Mouse (Mus musculus): ENCODE data around the gene Atp1a4.
A peak's percentile ranks its signal among the peaks of the same experiment; 100 is the strongest.
"Not testable (repeated sequence)": the region's sequence is repeated elsewhere in the genome, so short reads cannot be mapped to it uniquely, and the experiment has no call there.

Atp1a4 gene

DNA sequence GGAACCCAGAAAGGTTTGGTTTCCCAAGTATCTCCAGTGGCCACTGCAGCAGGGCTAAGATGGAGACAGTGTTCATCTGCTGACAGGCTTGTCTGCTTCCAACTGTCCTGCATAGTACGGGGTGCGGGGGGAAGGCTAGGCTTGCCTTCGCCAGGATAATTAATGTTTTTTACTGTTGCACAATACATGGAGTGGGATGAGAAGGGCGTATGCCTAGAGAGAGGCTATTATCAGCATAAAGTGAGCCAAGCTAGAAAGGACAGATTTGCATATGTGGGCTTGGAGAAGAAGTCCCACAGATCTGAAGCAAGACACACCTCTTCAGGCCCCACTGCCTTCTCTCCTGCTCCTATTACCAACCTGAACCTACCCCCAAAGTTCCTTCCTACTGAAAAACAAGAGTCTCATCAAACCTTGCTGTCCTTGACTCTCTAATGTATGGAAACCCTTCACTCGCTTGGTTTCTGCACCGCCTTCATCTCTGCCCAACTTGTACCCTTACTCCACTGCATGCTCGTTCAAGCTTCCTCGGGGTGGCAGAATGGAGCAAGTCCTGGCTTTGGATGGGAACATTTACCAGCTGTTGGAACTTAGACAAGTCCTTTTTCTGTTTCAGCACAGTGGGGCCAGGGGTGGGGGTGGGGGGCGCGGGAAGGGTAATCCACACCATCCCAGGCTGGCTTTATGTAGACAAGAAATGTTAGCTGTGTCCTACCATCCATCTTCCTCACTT, 23.5 kb upstream of the Atp1a4 start:
- no peak for DNase-seq (ENCODE audit: low spot score in 2 of 2)

DNA sequence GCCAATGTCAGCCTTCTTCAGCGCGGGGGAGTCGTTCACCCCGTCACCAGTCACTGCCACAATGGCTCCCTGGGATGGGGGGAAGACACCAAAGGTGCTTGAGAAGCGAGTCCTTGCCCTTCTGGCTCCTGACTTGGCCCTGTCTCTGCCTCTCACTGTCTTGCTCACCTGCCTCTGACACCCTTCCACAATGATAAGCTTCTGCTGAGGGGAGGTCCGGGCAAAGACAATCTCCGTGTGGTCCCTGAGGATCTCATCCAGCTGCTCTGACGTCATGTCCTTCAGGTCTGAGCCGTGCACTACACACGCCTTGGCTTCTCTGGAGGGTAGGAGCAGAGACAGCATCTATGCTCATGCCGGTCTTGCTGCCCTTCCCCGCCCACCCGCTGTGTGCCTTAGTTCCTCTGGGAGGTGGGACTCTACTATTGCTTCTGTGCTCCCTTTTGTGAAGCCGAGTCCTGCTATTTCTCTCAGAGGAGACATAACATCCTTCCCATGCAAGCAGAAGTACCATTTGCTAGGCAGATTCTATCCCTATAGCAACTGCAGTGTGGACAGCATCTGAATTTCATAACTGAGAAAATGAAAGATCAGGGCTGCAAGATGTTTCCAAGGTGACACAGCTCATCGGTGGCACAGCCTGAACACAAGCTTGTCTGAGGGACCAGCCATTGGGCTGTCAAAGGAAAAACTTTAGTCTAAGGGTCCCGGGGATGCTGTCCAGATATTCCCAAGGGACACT, 21.7 kb upstream of the Atp1a4 start:
- no peak for DNase-seq (ENCODE audit: low spot score in 2 of 2)

DNA sequence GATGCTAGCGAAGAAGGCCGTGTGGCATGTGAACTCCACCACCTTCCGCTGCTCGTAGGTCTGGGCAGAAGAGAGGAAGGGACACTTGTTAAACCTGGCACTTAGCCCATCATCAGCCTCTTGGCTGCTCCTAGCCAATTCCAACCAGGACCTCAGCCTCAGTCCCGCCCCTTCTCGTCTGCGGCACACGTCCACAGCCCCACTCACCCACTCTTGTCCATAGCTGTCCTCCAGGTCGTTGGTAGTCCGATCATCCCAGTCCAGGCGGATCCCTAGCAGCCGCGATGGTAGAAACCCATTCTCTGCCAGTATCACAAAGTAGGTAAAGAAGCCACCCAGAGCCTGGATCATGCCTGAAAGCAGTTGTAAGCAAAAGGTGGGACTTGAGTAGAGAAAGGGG, 20.1 kb upstream of the Atp1a4 start:
- no peak for DNase-seq (ENCODE audit: low spot score in 2 of 2)

DNA sequence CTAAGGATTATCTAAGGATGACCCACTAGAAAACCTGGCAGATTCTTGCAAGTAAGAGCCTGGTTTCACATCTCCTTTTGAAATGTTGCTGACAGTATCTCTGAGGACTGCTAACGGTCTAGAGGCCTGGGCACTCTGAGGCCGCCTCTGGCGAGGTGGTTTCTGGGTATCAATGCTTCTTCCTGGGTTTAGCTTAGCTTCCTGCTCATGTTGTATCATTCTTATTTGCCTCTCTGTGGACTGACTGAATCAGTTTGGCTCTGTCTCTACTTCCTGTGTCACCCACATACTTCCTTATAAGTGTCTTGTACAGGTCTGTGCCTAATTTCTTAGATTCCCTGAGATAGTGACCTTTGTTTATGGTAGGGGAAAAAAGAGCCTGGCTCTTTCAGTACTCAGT, 19.0 kb upstream of the Atp1a4 start:
- peak in 1 of 2 experiments; percentile 43 for DNase-seq (ENCODE audit: low spot score in 2 of 2)

DNA sequence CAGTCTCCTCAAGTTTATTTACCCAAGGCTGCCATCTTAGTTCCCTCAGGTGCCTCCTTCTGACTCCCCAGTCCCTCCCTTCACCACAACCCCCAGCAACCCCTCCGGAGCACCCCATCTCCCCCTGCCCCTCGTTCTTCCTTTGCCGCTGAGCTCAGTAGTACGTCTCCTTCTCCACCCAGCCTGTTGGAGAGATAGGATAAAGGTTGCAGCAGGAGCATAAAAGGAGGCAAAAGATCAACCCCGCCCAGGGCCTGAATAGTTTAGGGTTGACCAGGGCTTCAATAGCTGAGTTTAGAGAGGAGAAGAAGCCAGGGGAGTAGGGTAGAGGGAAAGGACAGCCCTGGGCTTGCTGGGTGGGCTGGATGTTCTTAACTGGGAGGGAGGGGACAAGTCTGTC, 16.3 kb upstream of the Atp1a4 start:
- DNase-seq (ENCODE audit: low spot score in 2 of 2), result no peak

GRCm38 (mm10) chr1:172274116-172274515, 15.9 kb upstream of the Atp1a4 start:
- no peak for DNase-seq (ENCODE audit: low spot score in 2 of 2)

DNA sequence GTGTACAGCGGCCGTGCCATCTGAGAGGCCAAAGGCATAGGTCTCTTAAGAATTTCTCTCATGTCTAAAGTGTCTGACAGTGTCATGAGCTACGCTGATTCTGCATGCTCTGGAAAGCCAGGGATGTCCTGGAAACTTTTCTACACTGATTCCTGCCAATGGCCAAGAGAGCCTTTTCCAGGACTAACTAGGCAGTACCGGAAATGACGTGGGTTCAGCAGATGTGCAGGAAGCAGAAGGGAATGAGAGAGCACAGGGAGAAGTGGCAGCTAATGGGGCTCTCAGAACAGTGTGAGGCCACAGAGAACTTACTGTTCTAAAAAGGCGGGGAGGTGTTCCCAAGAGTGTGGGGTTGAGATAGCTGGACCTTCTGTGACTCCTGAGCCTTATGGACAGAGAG, 15.2 kb upstream of the Atp1a4 start:
- no peak for DNase-seq (ENCODE audit: low spot score in 2 of 2)

DNA sequence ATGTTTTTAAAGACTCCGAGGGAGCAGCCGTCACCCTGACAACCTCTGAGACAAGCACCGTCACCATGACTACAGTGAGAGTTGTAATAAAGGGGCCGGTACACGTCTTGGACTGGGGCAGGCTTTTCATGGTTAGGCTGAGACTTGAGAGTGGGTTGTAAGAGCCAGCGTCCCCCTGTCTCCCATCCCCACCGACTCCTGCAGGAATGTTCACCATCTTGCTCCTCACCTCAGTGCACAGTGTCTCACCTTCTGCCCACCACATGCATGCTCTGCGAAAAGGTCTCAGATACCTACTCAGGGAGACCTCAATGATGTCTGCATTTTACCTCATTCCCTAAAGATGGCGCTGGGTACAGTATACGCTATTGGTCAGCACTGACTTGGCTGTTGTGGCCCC, 13.6 kb upstream of the Atp1a4 start:
- DNase-seq (ENCODE audit: low spot score in 2 of 2), result no peak

- DNase-seq (ENCODE audit: low spot score in 2 of 2), result no peak
Measured at GRCm38 (mm10) chr1:172271208-172271607, 13.0 kb upstream of the Atp1a4 start.

GRCm38 (mm10) chr1:172261477-172262078, 3.4 kb upstream of the Atp1a4 start, which contains the start of gene Igsf8:
Gene Igsf8, plus strand, starts transcription at chr1:172261641.
- no peak for DNase-seq (ENCODE audit: low spot score in 2 of 2)

- DNase-seq (ENCODE audit: low spot score in 2 of 2), result no peak
Measured at GRCm38 (mm10) chr1:172247679-172248078, 10.5 kb downstream of the Atp1a4 start.

GRCm38 (mm10) chr1:172247216-172247615, 11.0 kb downstream of the Atp1a4 start:
- DNase-seq (ENCODE audit: low spot score in 2 of 2), result no peak

GRCm38 (mm10) chr1:172244645-172245044, 13.6 kb downstream of the Atp1a4 start:
- DNase-seq (ENCODE audit: low spot score in 2 of 2), result not testable (repeated sequence)

GRCm38 (mm10) chr1:172243547-172244205, 14.5 kb downstream of the Atp1a4 start:
- DNase-seq (ENCODE audit: low spot score in 2 of 2), result no peak

DNA sequence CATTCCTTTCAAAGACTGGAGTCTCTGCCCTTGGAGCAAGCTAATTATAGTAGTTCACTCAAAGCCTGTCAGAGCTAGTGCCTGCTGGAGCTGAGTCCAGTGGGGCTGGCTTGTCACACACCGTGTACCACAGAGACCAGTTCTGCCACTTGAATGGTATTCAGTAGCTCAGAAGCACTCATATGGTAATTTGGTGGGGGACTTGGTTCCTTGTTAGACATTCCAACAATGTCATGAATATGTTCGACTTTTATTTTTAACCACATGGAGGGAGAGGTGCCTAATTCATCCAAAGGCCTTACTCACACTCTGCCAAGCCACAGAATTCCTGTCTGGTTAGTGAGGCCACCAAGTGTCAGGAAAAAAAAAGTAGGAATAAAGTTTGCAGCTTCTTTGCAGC, 15.8 kb downstream of the Atp1a4 start:
- DNase-seq (ENCODE audit: low spot score in 2 of 2), result no peak

DNA sequence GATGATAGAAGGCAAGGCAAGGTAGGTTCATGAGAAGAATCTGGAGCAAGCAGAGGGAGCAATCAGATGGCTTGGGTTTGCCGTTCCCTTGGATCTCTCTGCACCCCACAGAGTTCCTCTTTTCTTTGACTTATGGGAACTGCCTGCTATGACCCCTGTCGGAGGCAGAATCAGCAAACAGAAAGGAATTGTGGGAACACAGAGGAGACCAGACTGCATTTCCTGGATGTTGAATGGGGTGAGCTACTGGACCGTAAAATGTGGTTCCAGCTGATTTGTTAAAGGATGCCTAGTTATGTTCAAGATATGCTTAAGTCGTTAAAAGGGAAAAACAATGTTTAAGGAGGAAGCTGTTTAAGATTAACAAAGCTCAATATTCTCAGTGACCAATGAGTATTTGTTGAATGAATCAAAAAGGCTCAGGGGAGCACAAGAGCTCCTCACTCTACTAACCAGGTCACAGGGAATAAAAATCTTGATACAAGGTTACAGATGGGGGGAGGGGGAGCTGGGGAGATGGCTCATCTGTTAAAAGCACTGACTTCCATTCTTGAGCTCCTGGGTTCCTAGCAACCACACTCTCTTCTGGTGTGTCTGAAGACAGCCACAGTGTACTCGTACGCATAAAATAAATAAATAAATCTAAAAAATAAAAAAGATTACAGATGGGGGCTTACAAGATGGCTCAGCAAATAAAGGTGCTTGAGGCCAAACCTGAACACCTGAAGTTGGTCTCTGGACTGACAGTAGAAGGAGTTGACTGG, 17.1 kb downstream of the Atp1a4 start:
- no peak for DNase-seq (ENCODE audit: low spot score in 2 of 2)

GRCm38 (mm10) chr1:172229215-172229614, 29.0 kb downstream of the Atp1a4 start:
- DNase-seq (ENCODE audit: low spot score in 2 of 2), result no peak

DNA sequence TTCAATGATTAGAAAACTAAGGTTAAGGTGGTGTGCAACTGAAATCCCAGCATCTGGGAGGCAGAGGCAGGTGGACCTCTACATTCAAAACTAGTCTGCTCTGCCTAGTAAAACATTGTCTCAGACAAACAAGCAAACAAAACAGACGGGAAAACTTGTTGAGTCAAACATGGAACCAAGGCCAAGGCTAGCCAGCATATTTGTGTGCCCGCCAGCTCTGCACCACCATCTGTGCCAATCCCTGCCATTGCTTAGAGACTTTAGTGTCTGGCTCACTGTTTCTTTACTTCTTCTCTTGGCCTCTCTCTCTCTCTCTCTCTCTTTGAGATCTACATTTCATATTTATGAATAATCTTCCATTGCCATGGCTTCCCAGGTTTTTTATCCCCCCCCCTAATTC, 30.0 kb downstream of the Atp1a4 start:
- DNase-seq (ENCODE audit: low spot score in 2 of 2), result no peak

DNA sequence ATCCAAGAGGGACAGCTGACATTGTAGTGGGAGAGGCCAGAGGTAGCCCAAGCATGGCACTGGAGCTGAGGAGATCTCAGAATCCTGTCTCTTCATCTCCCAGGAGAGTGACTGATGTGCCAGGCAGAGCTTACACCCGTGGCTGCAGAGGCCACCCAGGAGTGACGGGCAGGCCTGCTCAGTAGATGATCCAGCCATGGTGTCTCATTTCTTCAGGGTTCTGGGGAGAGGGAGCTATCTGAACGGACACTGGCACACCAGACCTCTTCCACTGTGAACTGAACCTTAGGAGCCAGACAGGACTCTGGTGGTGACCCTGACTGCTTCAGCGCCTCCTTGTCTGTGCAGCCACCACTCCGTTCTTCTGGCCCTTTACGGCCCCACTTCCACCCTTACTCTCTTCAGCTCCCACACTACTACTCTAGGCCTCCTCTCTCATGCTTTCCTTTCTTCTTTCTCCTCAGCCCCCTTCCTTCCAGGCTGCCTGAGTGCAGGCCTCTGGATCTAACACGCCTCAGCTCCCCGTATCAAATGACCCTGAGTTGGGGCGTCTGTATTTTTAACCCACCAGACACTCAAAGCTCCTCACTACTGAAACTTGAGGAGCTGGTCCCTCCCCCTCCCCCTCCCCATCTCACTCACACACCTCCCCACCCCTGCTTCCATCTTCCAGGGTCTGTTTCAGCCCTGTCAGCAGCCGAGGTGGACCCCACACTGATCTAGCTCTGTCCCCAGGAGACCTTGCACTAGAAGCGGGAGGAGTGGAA, 36.7 kb downstream of the Atp1a4 start:
- no peak for DNase-seq (ENCODE audit: low spot score in 2 of 2)

- DNase-seq (ENCODE audit: low spot score in 2 of 2), result no peak
Measured at GRCm38 (mm10) chr1:172220414-172220813, 37.8 kb downstream of the Atp1a4 start.

Data from spleen, postnatal 4 days (tissue).